Mouse (Mus musculus) heart, embryonic 13.5 days (tissue): ENCODE measurements around the gene Slc35g3. TPM values are rescaled to one million over a fixed set of nuclear protein-coding genes. Genes with fewer than 3 reads are reported as not detected.

ENCODE experiments used
- ATAC-seq: fragments of 200-750 bp; cut with Nextera tagmentation; 2 replicates; pipeline ENCODE4 v1.8.0; 2017; ENCODE audit warnings: moderate TSS enrichment; ENCODE audit not compliant: insufficient number of reproducible peaks, low FRiP score, low TSS enrichment; ENCODE audit errors: extremely low read depth
- H3K27ac ChIP-seq: fragments of 300-500 bp; sonication (generic); replicated peaks from 2 replicates; pipeline ENCODE4 v1.5.1; 2015; ENCODE audit warnings: moderate library complexity, mild to moderate bottlenecking, inconsistent platforms
- H3K27me3 ChIP-seq: fragments of 300-500 bp; sonication (generic); replicated peaks from 2 replicates; pipeline ENCODE4 v1.6.1; 2015; ENCODE audit warnings: mild to moderate bottlenecking, inconsistent platforms
- H3K36me3 ChIP-seq: fragments of 300-500 bp; sonication (generic); 2 replicates; pipeline ENCODE4 v1.6.1; 2015; ENCODE audit warnings: mild to moderate bottlenecking, inconsistent platforms
- H3K4me1 ChIP-seq: fragments of 300-500 bp; sonication (generic); 2 replicates; pipeline ENCODE4 v1.6.1; 2015; ENCODE audit warnings: inconsistent platforms
- H3K4me2 ChIP-seq: fragments of 300-500 bp; sonication (generic); 2 replicates; pipeline ENCODE4 v1.6.1; 2015; ENCODE audit warnings: inconsistent platforms, mild to moderate bottlenecking, moderate library complexity
- H3K4me3 ChIP-seq: fragments of 300-500 bp; sonication (generic); 2 replicates; pipeline ENCODE4 v1.5.1; 2015; ENCODE audit warnings: moderate library complexity, mild to moderate bottlenecking, inconsistent platforms
- H3K9ac ChIP-seq: fragments of 300-500 bp; sonication (generic); 2 replicates; pipeline ENCODE4 v1.6.1; 2015; ENCODE audit warnings: inconsistent platforms, mild to moderate bottlenecking, moderate library complexity
- H3K9me3 ChIP-seq: fragments of 300-500 bp; sonication (generic); 2 replicates; pipeline ENCODE4 v1.6.1; 2016; ENCODE audit warnings: inconsistent platforms
- WGBS: fragments of 180-500 bp; shearing (Covaris S2); methylation state at CpG from one replicate; pipeline ENCODE4 v1.1.7; 2015; ENCODE audit warnings: mixed read lengths; 5-methylcytosine and 5-hydroxymethylcytosine counted together
- polyA plus RNA-seq: library from polyadenylated mRNA; unstranded; fragments of >200 nt; fragmentation: Nextera tagmentation; extraction: Ambion mirVana; gene quantifications from 2 replicates; pipeline ENCODE4 v1.2.1, GENCODE M21; 2015

Gene Slc35g3
- polyA plus RNA-seq, 1 experiment from 2014 or later = 0.51 TPM

- Histone ChIP-seq H3K9me3 (no peaks in the 10 kb centered on the region), H3K4me2 (peak within 1 kb of the TSS; percentile 69), H3K4me3 (peak within 1 kb of the TSS; percentile 72), H3K9ac (peak within 1 kb of the TSS; percentile 97), H3K4me1 (peaks cover 39% of the 10 kb centered on the region), H3K36me3 (peaks cover 6% of the 10 kb centered on the region; the same call in 1 of the 2 replicates), H3K27ac (peak within 1 kb of the TSS; percentile 87), H3K27me3 (no peaks in the 10 kb centered on the region)
- WGBS = 21% methylated on average over 34 of the region's 55 CpGs
- ATAC-seq = peak; percentile 62
These were observed 3.7 kb upstream of the Slc35g3 start, which contains the start of gene Zbtb4 for GRCm38 (mm10) chr11:69765221-69766125. Gene Zbtb4 (plus strand): TSS chr11:69765912.

- ATAC-seq = no peak
- H3K4me1 ChIP-seq = peaks cover 37% of the 10 kb centered on the region
- 65% methylated on average over 7 of the region's 7 CpGs for WGBS
These were observed 1.8 kb upstream of the Slc35g3 start for GRCm38 (mm10) chr11:69763551-69763950.

DNA sequence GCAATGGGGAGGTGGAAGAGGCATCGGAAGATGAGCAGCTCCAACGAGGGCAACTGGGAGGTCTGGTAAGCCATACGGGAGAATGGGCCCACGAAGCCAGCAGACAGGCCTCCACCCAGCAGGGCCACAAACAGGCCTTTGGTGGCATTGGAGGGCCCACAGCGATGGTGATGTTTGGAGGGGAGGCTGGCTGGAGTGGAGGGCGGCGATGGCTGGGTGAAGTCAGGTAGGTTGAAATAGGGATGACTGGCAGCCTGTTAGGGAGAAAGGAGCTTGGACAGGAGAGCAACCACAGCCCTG, 917 bp downstream of the Slc35g3 start:
- Histone ChIP-seq H3K27me3 (no peaks in the 10 kb centered on the region), H3K4me3 (no peak overlapping the region), H3K4me1 (peaks cover 34% of the 10 kb centered on the region), H3K9me3 (no peaks in the 10 kb centered on the region), H3K9ac (no peak overlapping the region), H3K36me3 (no peaks in the 10 kb centered on the region), H3K4me2 (no peak overlapping the region), H3K27ac (0 out of 2 replicates have a peak overlapping the region, but pooled peaks have one; percentile 8)
- whole genome bisulfite sequencing = 88% methylated on average over 7 of the region's 7 CpGs
- no peak for ATAC-seq

More at GRCm38 (mm10) chr11:69763551-69763950, 1.8 kb upstream of the Slc35g3 start:
- H3K4me3 ChIP-seq = no peak overlapping the region
- H3K9me3 ChIP-seq = no peaks in the 10 kb centered on the region
- no peak overlapping the region for H3K27ac ChIP-seq
- no peaks in the 10 kb centered on the region for H3K36me3 ChIP-seq
- no peak overlapping the region for H3K4me2 ChIP-seq
- H3K9ac ChIP-seq = no peak overlapping the region
- H3K27me3 ChIP-seq = no peaks in the 10 kb centered on the region

GRCm38 (mm10) chr11:69760160-69760900, 1.4 kb downstream of the Slc35g3 start:
- H3K27me3 ChIP-seq = no peaks in the 10 kb centered on the region
- H3K36me3 ChIP-seq = peaks cover 3% of the 10 kb centered on the region; the same call in 1 of the 2 replicates
- ATAC-seq = no peak
- peak overlapping the region; percentile 69; the same call in 1 of the 2 replicates for H3K4me3 ChIP-seq
- 80% methylated on average over 14 of the region's 14 CpGs for WGBS
- H3K9me3 ChIP-seq = no peaks in the 10 kb centered on the region
- peak overlapping the region; percentile 99 for H3K27ac ChIP-seq
- H3K4me1 ChIP-seq = peaks cover 37% of the 10 kb centered on the region
- H3K9ac ChIP-seq = peak overlapping the region; percentile 95
- peak overlapping the region; percentile 75 for H3K4me2 ChIP-seq

- under 1% methylated on average over 37 of the region's 37 CpGs for WGBS
- Histone ChIP-seq H3K4me3 (peak overlapping the region; percentile 69), H3K27ac (peak overlapping the region; percentile 99), H3K9me3 (no peaks in the 10 kb centered on the region), H3K4me2 (peak overlapping the region; percentile 75), H3K27me3 (no peaks in the 10 kb centered on the region), H3K4me1 (peaks cover 43% of the 10 kb centered on the region), H3K36me3 (peaks cover 3% of the 10 kb centered on the region; the same call in 1 of the 2 replicates), H3K9ac (peak overlapping the region; percentile 95)
- peak; percentile 81 for ATAC-seq
These were observed 2.6 kb downstream of the Slc35g3 start for GRCm38 (mm10) chr11:69758971-69759721.

- ATAC-seq = peak; percentile 92
- Histone ChIP-seq H3K27ac (peak within 1 kb of the TSS; percentile 99), H3K9me3 (no peaks in the 10 kb centered on the region), H3K4me2 (peak within 1 kb of the TSS; percentile 75), H3K9ac (peak within 1 kb of the TSS; percentile 95), H3K27me3 (no peaks in the 10 kb centered on the region), H3K4me3 (peak within 1 kb of the TSS; percentile 69), H3K36me3 (peaks cover 3% of the 10 kb centered on the region; the same call in 1 of the 2 replicates), H3K4me1 (peaks cover 47% of the 10 kb centered on the region)
- WGBS = under 1% methylated on average over 36 of the region's 36 CpGs
These were observed 3.2 kb downstream of the Slc35g3 start, which contains the start of gene Polr2a for GRCm38 (mm10) chr11:69758478-69758970. Gene Polr2a (minus strand): TSS chr11:69758637.

GRCm38 (mm10) chr11:69758090-69758456, 3.7 kb downstream of the Slc35g3 start:
- under 1% methylated on average over 26 of the region's 26 CpGs for WGBS
- peak; percentile 76 for ATAC-seq

GRCm38 (mm10) chr11:69757303-69758089, 4.3 kb downstream of the Slc35g3 start:
- 41% methylated on average over 9 of the region's 9 CpGs for WGBS
- Histone ChIP-seq H3K4me1 (peaks cover 56% of the 10 kb centered on the region), H3K27ac (peak overlapping the region; percentile 99), H3K27me3 (no peaks in the 10 kb centered on the region), H3K4me3 (peak overlapping the region; percentile 69), H3K4me2 (peak overlapping the region; percentile 75), H3K36me3 (peaks cover 3% of the 10 kb centered on the region; the same call in 1 of the 2 replicates), H3K9me3 (no peaks in the 10 kb centered on the region), H3K9ac (peak overlapping the region; percentile 95)
- no peak for ATAC-seq

More at GRCm38 (mm10) chr11:69758090-69758456, 3.7 kb downstream of the Slc35g3 start:
- H3K9ac ChIP-seq = peak overlapping the region; percentile 95
- H3K4me1 ChIP-seq = peaks cover 50% of the 10 kb centered on the region
- peak overlapping the region; percentile 69 for H3K4me3 ChIP-seq
- H3K4me2 ChIP-seq = peak overlapping the region; percentile 75
- peaks cover 3% of the 10 kb centered on the region; the same call in 1 of the 2 replicates for H3K36me3 ChIP-seq
- peak overlapping the region; percentile 99 for H3K27ac ChIP-seq
- no peaks in the 10 kb centered on the region for H3K27me3 ChIP-seq
- no peaks in the 10 kb centered on the region for H3K9me3 ChIP-seq

DNA sequence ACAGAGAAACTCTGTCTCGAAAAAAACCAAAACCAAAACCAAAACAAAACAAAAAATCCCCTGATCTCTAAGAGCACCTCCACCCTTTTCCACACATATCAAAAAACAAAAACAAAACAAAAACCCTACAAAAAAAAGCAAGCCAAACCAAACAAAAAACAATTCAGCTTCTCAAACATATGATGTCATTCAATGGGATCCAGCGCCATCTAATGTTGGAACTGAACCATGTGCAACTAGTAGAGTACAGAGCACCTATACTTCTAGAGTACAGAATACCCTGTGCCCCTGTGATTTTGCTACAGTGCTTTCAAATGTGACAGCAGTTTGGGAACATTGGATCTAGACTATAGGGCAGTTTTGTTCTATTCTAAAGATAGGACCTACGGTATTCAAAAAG, 7.1 kb downstream of the Slc35g3 start:
- H3K36me3 ChIP-seq = peaks cover 3% of the 10 kb centered on the region; the same call in 1 of the 2 replicates
- WGBS = 53% methylated on average over 3 of the region's 3 CpGs
- no peak overlapping the region for H3K4me3 ChIP-seq
- no peak overlapping the region for H3K27ac ChIP-seq
- H3K27me3 ChIP-seq = no peaks in the 10 kb centered on the region
- ATAC-seq = no peak
- H3K4me2 ChIP-seq = peak overlapping the region; percentile 75
- H3K9me3 ChIP-seq = no peaks in the 10 kb centered on the region
- peaks cover 61% of the 10 kb centered on the region for H3K4me1 ChIP-seq
- no peak overlapping the region for H3K9ac ChIP-seq

GRCm38 (mm10) chr11:69754233-69754632, 7.5 kb downstream of the Slc35g3 start:
- no peak for ATAC-seq
- H3K9ac ChIP-seq = peak overlapping the region; percentile 54; the same call in 1 of the 2 replicates
- H3K4me1 ChIP-seq = peaks cover 58% of the 10 kb centered on the region
- H3K9me3 ChIP-seq = no peaks in the 10 kb centered on the region
- no peaks in the 10 kb centered on the region for H3K27me3 ChIP-seq
- 78% methylated on average over 5 of the region's 5 CpGs for WGBS
- H3K4me2 ChIP-seq = no peak overlapping the region
- peaks cover 3% of the 10 kb centered on the region; the same call in 1 of the 2 replicates for H3K36me3 ChIP-seq
- no peak overlapping the region for H3K27ac ChIP-seq
- no peak overlapping the region for H3K4me3 ChIP-seq
